Mouse (Mus musculus): ENCODE data around the gene Ifitm10.

DNA sequence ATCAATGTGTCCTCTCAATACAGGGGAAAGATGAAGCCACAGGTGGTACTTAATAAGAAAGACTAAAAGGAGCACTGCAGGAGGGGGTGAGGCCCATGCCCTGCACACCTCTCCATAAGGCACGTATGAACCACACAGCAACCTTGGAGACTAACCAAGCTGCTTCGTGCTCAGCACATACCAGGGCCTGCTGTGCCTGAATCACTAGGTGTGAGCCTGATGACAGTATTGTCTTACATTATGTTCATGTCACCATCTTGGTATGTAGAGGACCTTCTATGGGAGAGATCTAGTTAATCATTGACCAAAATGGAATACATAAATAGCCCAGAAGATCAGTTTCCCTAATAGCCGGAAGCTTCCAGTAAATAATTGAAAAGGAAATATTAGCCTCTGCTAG lies 36.0 kb upstream of the Ifitm10 start:
- TF ChIP-seq CTCF (IDR thresholded peaks at IDR 0.05; ENCODE audit: low read depth) (no peak), EP300 (IDR thresholded peaks at IDR 0.05; ENCODE audit: low read depth) (no peak)

All from liver, embryonic 14.5 days (tissue).